In the genomic region with DNA sequence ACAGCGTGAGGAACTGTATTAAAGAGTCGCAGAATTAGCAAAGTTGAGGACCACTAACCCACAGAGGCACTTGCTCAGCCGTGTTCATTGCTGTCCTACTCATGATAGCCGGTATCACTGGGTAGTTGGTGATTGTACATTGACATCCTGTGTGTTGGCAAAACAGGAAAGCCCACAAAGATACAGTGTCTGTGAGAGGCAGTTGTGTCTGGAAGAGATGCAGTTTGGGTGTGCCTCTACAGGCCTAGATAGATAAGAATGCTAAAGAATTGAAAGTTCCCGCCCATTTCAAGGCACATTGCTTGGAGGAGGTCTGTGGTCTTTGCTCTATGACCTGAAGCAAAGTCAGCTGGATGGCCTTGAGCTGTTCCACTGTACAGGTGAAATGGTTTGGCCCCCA, we compare ENCODE assay signal across 8 mouse cellular contexts. TPM values are rescaled to one million over a fixed set of nuclear protein-coding genes. Genes with fewer than 3 reads are reported as not detected.
DNase-seq lines count a peak whose midpoint lies in the region; ATAC-seq and TF ChIP-seq lines count a peak whose summit lies in the region.

A gene (plus strand): TSS at position 327 of the 400 bp plus-strand sequence.

- no peaks in the 10 kb centered on the region for H3K27me3 ChIP-seq in kidney, embryonic 15.5 days
- no peaks in the 10 kb centered on the region for H3K27me3 ChIP-seq in forebrain, postnatal 0 days (ENCODE audit: insufficient read depth, low read length)
- H3K27me3 ChIP-seq in hindbrain, embryonic 13.5 days: no peaks in the 10 kb centered on the region
- no peaks in the 10 kb centered on the region for H3K27me3 ChIP-seq in liver, embryonic 13.5 days
- no peaks in the 10 kb centered on the region for H3K27me3 ChIP-seq in stomach, postnatal 0 days (ENCODE audit: control insufficient read depth, insufficient read depth, low read length)

- no peaks in the 10 kb centered on the region for H3K9me3 ChIP-seq in kidney, embryonic 15.5 days (replicated peaks)
- no peaks in the 10 kb centered on the region for H3K9me3 ChIP-seq in forebrain, postnatal 0 days (ENCODE audit: low read length)
- no peaks in the 10 kb centered on the region for H3K9me3 ChIP-seq in hindbrain, embryonic 13.5 days
- H3K9me3 ChIP-seq in liver, embryonic 13.5 days (replicated peaks): no peaks in the 10 kb centered on the region
- no peaks in the 10 kb centered on the region for H3K9me3 ChIP-seq in stomach, postnatal 0 days (ENCODE audit: control insufficient read depth, low read length)

- no peak within 1 kb of the TSS for H3K4me3 ChIP-seq in kidney, embryonic 15.5 days (replicated peaks)
- no peak within 1 kb of the TSS for H3K4me3 ChIP-seq in forebrain, postnatal 0 days (ENCODE audit: low read depth, low read length)
- H3K4me3 ChIP-seq in hindbrain, embryonic 13.5 days: no peak within 1 kb of the TSS
- peak within 1 kb of the TSS; percentile 54 for H3K4me3 ChIP-seq in liver, embryonic 13.5 days (replicated peaks)
- H3K4me3 ChIP-seq in stomach, postnatal 0 days (ENCODE audit: low read depth, low read length): no peak within 1 kb of the TSS

- no peak within 1 kb of the TSS for H3K4me2 ChIP-seq in kidney, embryonic 15.5 days
- no peak within 1 kb of the TSS for H3K4me2 ChIP-seq in forebrain, postnatal 0 days (ENCODE audit: low read depth)
- no peak within 1 kb of the TSS for H3K4me2 ChIP-seq in hindbrain, embryonic 13.5 days
- H3K4me2 ChIP-seq in liver, embryonic 13.5 days: peak within 1 kb of the TSS; percentile 68
- no peak within 1 kb of the TSS for H3K4me2 ChIP-seq in stomach, postnatal 0 days (replicated peaks; ENCODE audit: low read depth)

- no peak for TF ChIP-seq EP300 in stomach, postnatal 0 days (optimal IDR thresholded peaks at IDR 0.05)

- DNase-seq in kidney, postnatal 4 days: no peak
- DNase-seq in adrenal gland, postnatal 14 days: no peak
- no peak for DNase-seq in forebrain, postnatal 0 days
- peak; percentile 76 for DNase-seq in liver, embryonic 13.5 days
- no peak for DNase-seq in stomach, postnatal 0 days (ENCODE audit: low spot score)
- no peak for DNase-seq in frontal cortex, postnatal 25 days (ENCODE audit: low spot score in 2 of 2)

- no peak within 1 kb of the TSS for H3K9ac ChIP-seq in kidney, embryonic 15.5 days
- H3K9ac ChIP-seq in forebrain, postnatal 0 days: no peak within 1 kb of the TSS
- H3K9ac ChIP-seq in hindbrain, embryonic 13.5 days: no peak within 1 kb of the TSS
- peak within 1 kb of the TSS; percentile 73 for H3K9ac ChIP-seq in liver, embryonic 13.5 days
- no peak within 1 kb of the TSS for H3K9ac ChIP-seq in stomach, postnatal 0 days (ENCODE audit: low read length)

- WGBS in kidney, embryonic 15.5 days: 89% methylated on average over 5 of the region's 5 CpGs
- 91% methylated on average over 5 of the region's 5 CpGs for WGBS in forebrain, postnatal 0 days
- 93% methylated on average over 5 of the region's 5 CpGs for WGBS in hindbrain, embryonic 13.5 days
- WGBS in liver, embryonic 13.5 days (ENCODE audit: insufficient replicate concordance): 21% methylated on average over 5 of the region's 5 CpGs
- WGBS in stomach, postnatal 0 days: 73% methylated on average over 5 of the region's 5 CpGs

- H3K4me1 ChIP-seq in kidney, embryonic 15.5 days: no peaks in the 10 kb centered on the region
- no peaks in the 10 kb centered on the region for H3K4me1 ChIP-seq in forebrain, postnatal 0 days (ENCODE audit: insufficient read depth)
- no peaks in the 10 kb centered on the region for H3K4me1 ChIP-seq in hindbrain, embryonic 13.5 days (replicated peaks)
- peaks cover 43% of the 10 kb centered on the region for H3K4me1 ChIP-seq in liver, embryonic 13.5 days (replicated peaks)
- no peaks in the 10 kb centered on the region for H3K4me1 ChIP-seq in stomach, postnatal 0 days (replicated peaks; ENCODE audit: control insufficient read depth, insufficient read depth)

- TF ChIP-seq CTCF in forebrain, postnatal 0 days (IDR thresholded peaks at IDR 0.05; ENCODE audit: low read depth): no peak
- TF ChIP-seq CTCF in stomach, postnatal 0 days (IDR thresholded peaks at IDR 0.05; ENCODE audit: low read depth): no peak

- no peak; the same call in 1 of the 2 replicates for ATAC-seq in kidney, embryonic 15.5 days (replicated peaks; ENCODE audit: low FRiP score)
- no peak for ATAC-seq in forebrain, postnatal 0 days
- no peak for ATAC-seq in hindbrain, embryonic 13.5 days (ENCODE audit: low FRiP score)
- ATAC-seq in liver, embryonic 13.5 days (ENCODE audit: low read depth): peak; percentile 97
- ATAC-seq in stomach, postnatal 0 days (ENCODE audit: low FRiP score, low TSS enrichment): no peak

- no peaks in the 10 kb centered on the region for H3K36me3 ChIP-seq in kidney, embryonic 15.5 days
- H3K36me3 ChIP-seq in forebrain, postnatal 0 days (ENCODE audit: insufficient read depth): no peaks in the 10 kb centered on the region
- H3K36me3 ChIP-seq in hindbrain, embryonic 13.5 days: no peaks in the 10 kb centered on the region
- H3K36me3 ChIP-seq in liver, embryonic 13.5 days: peaks cover 3% of the 10 kb centered on the region
- H3K36me3 ChIP-seq in stomach, postnatal 0 days (ENCODE audit: control insufficient read depth, insufficient read depth, low read length): no peaks in the 10 kb centered on the region

- H3K27ac ChIP-seq in kidney, embryonic 15.5 days: no peak within 1 kb of the TSS
- no peak within 1 kb of the TSS for H3K27ac ChIP-seq in forebrain, postnatal 0 days (ENCODE audit: low read depth, low read length)
- no peak within 1 kb of the TSS for H3K27ac ChIP-seq in hindbrain, embryonic 13.5 days
- H3K27ac ChIP-seq in liver, embryonic 13.5 days: peak within 1 kb of the TSS; percentile 96
- H3K27ac ChIP-seq in stomach, postnatal 0 days (replicated peaks): no peak within 1 kb of the TSS

RNA-seq across cellular contexts. Expression of the gene that starts here (rescaled TPM):
- 231 and 236 TPM in 2 replicates for polyA plus RNA-seq in kidney, embryonic 15.5 days (2015; fragmentation: Nextera tagmentation; extraction: Ambion mirVana)
- total RNA-seq in adrenal gland, postnatal 14 days (2021): 166 and 172 TPM in 2 replicates
- total RNA-seq in forebrain, postnatal 0 days (2014; rRNA removed): 579 and 718 TPM in 2 replicates
- 377 and 380 TPM in 2 replicates for polyA plus RNA-seq in forebrain, postnatal 0 days (2015; fragmentation: Nextera tagmentation; extraction: Ambion mirVana)
- 320 and 330 TPM in 2 replicates for polyA plus RNA-seq in hindbrain, embryonic 13.5 days (2015; fragmentation: Nextera tagmentation; extraction: Ambion mirVana)
- 164 and 166 TPM in 2 replicates for polyA plus RNA-seq in liver, embryonic 13.5 days (2015; fragmentation: Nextera tagmentation; extraction: Ambion mirVana)
- 191 and 194 TPM in 2 replicates for polyA plus RNA-seq in stomach, postnatal 0 days (2015; fragmentation: Nextera tagmentation; extraction: Ambion mirVana)
